Mouse (Mus musculus) gastrocnemius, postnatal 10 days (tissue): Measurements from ENCODE around the gene Xcl1. TPM values are rescaled to one million over a fixed set of nuclear protein-coding genes. Genes with fewer than 3 reads are reported as not detected.

Experiments used
- DNase-seq: peaks from one replicate; pipeline ENCODE4 v3.0.0; 2021; ENCODE audit warnings: mixed read lengths
- total RNA-seq, 2 experiments: library from RNA; stranded (reverse); gene quantifications; 2 replicates each; pipeline ENCODE4 v1.2.3; 2021

The Xcl1 gene
- total RNA-seq, 2 experiments from 2014 or later = not detected

DNA sequence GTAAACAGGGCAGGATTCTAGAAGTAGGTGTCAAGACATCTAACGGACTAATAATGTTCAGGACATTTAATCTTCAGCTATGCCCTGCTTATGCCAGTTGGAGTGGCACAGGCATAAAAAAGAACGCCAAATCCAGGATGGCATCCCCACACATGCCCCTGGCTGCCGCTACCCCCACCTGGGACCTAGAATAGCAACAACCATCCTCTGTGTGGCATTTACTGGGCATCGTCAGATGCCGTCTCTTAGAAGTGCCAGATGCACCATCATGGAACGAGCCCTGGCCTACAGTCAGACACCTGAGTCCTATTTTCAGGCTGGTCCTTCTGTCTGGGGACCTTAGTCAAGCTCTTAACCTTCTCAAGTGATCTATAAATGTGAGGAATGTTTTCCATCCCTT, 34.6 kb downstream of the Xcl1 start:
- peak; percentile 16 for DNase-seq

DNA sequence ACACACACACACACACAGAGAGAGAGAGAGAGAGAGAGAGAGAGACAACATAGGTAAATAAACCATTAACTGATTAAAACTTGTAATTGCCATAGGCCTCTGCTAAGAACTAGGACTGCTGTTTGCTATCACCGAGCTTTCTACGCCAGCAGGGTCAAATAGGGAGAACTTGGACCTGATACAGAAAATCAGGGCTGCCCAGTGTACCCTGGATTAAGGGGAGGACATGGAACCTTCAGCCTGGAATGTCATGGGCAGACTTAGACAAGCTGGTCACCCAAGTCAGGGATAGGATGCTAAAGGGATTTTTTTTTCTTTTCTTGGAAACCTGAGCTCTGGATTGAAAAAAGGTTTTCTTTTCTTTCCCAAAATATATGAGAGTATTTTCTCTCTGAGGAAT, 35.1 kb downstream of the Xcl1 start:
- peak; percentile 13 for DNase-seq

- DNase-seq = no peak
Measured at GRCm38 (mm10) chr1:164899506-164899905, 35.8 kb downstream of the Xcl1 start.

DNA sequence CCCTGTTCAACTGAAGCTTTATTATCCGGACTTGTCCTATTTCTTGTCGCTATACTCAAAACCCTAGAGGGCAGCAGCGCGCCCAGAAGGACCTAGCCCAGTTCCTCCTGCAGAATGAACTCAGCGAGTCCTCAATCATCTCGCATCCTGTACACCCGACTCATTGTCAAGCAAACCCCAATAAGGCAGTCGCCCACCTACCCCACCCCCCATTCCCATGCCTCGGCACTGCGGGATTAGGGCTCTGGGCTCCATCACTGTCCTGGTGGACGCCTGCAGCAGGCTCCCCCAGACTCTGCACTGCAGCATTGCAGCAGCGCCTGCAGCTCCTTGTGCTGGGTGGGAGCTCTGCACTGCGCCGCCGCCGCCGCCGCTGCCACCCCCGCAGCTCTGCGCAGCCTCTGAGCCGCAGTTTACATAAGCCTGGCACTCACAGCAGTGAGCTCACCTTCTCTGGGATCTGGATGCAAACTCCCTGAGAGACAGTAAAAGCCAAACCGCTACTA, 36.4 kb downstream of the Xcl1 start:
- peak; percentile 70 for DNase-seq

- DNase-seq = no peak
Measured at GRCm38 (mm10) chr1:164897163-164897817, 38.0 kb downstream of the Xcl1 start.

DNA sequence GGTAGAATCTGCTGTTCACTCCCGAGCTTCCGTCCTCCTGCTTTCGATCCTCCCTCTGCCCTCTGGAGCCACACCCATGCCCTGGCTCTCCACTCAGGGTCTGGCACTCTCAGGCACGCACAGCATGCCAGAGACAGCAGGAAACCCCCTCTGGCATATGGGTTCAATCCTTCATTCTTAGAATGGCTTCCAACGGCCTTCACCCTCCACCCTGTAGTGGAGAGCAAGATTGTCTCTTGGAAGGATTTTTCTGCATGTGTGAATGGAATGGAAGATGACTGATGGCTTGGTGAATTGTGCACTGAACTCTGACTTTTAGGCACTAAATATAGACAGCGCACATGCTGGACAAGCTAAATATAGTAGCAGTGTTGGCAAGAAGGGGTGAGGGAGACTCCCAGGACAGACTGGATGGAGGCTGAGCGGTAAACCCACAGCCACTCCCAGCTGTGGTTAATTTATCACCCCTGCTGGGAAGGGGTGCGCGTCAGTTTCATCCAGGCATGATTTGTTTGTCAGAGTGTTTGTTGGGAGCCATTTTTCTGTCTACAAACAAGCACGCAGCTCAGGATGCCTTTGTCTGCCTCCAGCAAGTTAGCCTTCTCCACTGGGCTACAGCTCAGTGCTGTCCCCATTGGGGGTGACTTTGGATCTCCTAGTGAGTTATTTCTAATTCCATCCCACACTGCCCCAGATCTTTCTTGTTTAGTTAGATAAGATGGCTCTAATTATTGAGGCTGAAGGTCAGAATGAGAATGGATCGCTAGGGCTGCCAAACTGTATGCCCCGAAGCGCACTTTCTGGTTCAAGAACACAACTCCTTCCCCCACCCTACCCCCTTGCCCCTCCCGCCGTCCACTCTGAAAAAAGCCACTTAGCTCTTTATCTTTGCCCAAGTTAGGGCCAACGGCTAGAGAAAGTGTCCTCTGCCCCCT, 38.8 kb downstream of the Xcl1 start:
- peak; percentile 21 for DNase-seq

DNA sequence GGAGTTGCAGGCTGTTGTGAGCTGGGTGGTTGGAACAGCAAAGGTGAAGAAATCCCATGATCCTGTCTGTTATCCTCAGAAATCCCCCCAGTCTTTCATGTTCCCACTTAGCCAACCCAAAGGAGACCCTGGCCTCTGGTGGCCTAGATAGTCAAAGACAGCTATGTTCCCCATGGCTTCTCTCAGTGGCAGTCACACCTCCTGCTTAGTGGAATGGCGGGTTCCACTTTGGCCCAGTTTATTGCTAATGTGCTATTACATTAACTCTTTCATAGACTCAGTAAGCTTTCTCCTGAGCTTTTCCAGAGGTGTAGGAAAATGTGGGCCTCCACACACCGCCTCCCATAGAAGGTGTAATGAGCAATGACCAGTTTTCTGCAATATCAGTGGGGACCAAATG, 39.5 kb downstream of the Xcl1 start:
- DNase-seq = no peak

DNA sequence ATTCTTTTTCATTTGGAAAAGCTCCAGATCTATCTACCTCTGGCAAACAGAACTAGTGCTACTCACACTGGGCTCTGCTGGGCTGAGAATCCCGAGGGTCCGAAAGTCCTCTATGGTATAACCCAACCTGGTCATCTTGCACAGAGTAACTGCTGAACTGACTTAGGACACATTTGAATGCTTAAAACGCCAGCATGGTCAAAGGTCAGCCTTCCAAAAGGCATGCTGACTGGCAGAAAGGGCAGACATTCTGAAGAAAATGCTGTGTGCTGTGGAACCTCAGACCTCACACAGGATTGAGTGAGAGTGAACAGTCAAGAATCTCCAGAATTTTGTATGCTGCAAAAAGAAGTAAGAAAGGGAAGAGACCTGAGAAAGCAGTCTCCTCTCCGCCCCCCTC, 45.0 kb downstream of the Xcl1 start:
- no peak for DNase-seq

- no peak for DNase-seq
Measured at GRCm38 (mm10) chr1:164888563-164888962, 46.8 kb downstream of the Xcl1 start.

DNA sequence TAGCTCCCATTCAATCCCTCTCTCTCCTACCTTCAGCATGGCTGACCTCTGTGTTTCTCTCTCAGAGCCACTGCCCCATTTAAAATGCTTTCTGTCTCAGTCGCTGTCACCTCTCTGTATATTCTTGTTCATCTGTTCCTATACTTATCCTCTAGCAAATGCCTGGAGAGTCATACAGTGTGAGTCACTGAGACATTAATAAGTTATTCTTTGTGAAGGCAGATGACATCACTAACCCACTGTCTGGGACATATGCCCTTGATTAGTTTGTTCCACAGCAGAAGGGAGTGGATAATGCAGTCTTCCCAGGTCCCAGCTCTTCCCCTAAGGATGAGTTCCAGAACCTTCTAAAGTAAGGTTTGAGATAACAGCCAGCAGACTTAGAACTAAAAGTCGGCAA, 47.6 kb downstream of the Xcl1 start:
- DNase-seq = no peak

- DNase-seq = no peak
Measured at GRCm38 (mm10) chr1:164881891-164882290, 53.4 kb downstream of the Xcl1 start.

Other genes with a start within 250 kb of the Xcl1 start
- gene Dpt, start 138.9 kb downstream of the Xcl1 start, total RNA-seq = 100 to 1,000 TPM; 128 to 135 TPM
- under 1 TPM; 0.16 to 0.19 TPM for gene Tbx19, start 225.2 kb upstream of the Xcl1 start, total RNA-seq